Mouse (Mus musculus): ENCODE results near the gene Plcb1.

Plcb1 gene

GRCm38 (mm10) chr2:135067419-135067818 is 281.6 kb downstream of the Plcb1 start:
- peak; percentile 14 for DNase-seq (ENCODE audit: low read depth, low spot score)

GRCm38 (mm10) chr2:135071349-135071748 is 285.5 kb downstream of the Plcb1 start:
- DNase-seq (ENCODE audit: low read depth, low spot score): no peak

- peak; percentile 89 for DNase-seq (ENCODE audit: low read depth, low spot score)
Observed at GRCm38 (mm10) chr2:135072503-135072902, 286.6 kb downstream of the Plcb1 start.

GRCm38 (mm10) chr2:135073014-135073413 is 287.1 kb downstream of the Plcb1 start:
- peak; percentile 87 for DNase-seq (ENCODE audit: low read depth, low spot score)

- DNase-seq (ENCODE audit: low read depth, low spot score): no peak
Observed at GRCm38 (mm10) chr2:135075375-135075774, 289.5 kb downstream of the Plcb1 start.

- DNase-seq (ENCODE audit: low read depth, low spot score): no peak
Observed at GRCm38 (mm10) chr2:135092588-135093162, 306.8 kb downstream of the Plcb1 start.

GRCm38 (mm10) chr2:135101292-135101691 is 315.4 kb downstream of the Plcb1 start:
- no peak for DNase-seq (ENCODE audit: low read depth, low spot score)

- no peak for DNase-seq (ENCODE audit: low read depth, low spot score)
Observed at GRCm38 (mm10) chr2:135101943-135102342, 316.1 kb downstream of the Plcb1 start.

- no peak for DNase-seq (ENCODE audit: low read depth, low spot score)
Observed at GRCm38 (mm10) chr2:135106649-135107048, 320.8 kb downstream of the Plcb1 start.

GRCm38 (mm10) chr2:135108607-135109006 is 322.7 kb downstream of the Plcb1 start:
- no peak for DNase-seq (ENCODE audit: low read depth, low spot score)

GRCm38 (mm10) chr2:135114501-135115128 is 328.7 kb downstream of the Plcb1 start:
- no peak for DNase-seq (ENCODE audit: low read depth, low spot score)

- no peak for DNase-seq (ENCODE audit: low read depth, low spot score)
Observed at GRCm38 (mm10) chr2:135123057-135123456, 337.2 kb downstream of the Plcb1 start.

- no peak for DNase-seq (ENCODE audit: low read depth, low spot score)
Observed at GRCm38 (mm10) chr2:135123695-135124343, 338.0 kb downstream of the Plcb1 start.

GRCm38 (mm10) chr2:135140576-135140975 is 354.7 kb downstream of the Plcb1 start:
- DNase-seq (ENCODE audit: low read depth, low spot score): no peak

- no peak for DNase-seq (ENCODE audit: low read depth, low spot score)
Observed at GRCm38 (mm10) chr2:135152289-135152688, 366.4 kb downstream of the Plcb1 start.

- DNase-seq (ENCODE audit: low read depth, low spot score): no peak
Observed at GRCm38 (mm10) chr2:135153248-135153647, 367.4 kb downstream of the Plcb1 start.

- no peak for DNase-seq (ENCODE audit: low read depth, low spot score)
Observed at GRCm38 (mm10) chr2:135156055-135156454, 370.2 kb downstream of the Plcb1 start.

GRCm38 (mm10) chr2:135157961-135158360 is 372.1 kb downstream of the Plcb1 start:
- DNase-seq (ENCODE audit: low read depth, low spot score): no peak

GRCm38 (mm10) chr2:135161673-135162072 is 375.8 kb downstream of the Plcb1 start:
- no peak for DNase-seq (ENCODE audit: low read depth, low spot score)

GRCm38 (mm10) chr2:135165512-135165911 is 379.6 kb downstream of the Plcb1 start:
- DNase-seq (ENCODE audit: low read depth, low spot score): no peak

GRCm38 (mm10) chr2:135175544-135175943 is 389.7 kb downstream of the Plcb1 start:
- DNase-seq (ENCODE audit: low read depth, low spot score): no peak

GRCm38 (mm10) chr2:135187659-135188058 is 401.8 kb downstream of the Plcb1 start:
- DNase-seq (ENCODE audit: low read depth, low spot score): no peak

GRCm38 (mm10) chr2:135200830-135201229 is 415.0 kb downstream of the Plcb1 start:
- DNase-seq (ENCODE audit: low read depth, low spot score): no peak
